Comparison of ENCODE assay signal across 7 mouse cellular contexts in the genomic region with DNA sequence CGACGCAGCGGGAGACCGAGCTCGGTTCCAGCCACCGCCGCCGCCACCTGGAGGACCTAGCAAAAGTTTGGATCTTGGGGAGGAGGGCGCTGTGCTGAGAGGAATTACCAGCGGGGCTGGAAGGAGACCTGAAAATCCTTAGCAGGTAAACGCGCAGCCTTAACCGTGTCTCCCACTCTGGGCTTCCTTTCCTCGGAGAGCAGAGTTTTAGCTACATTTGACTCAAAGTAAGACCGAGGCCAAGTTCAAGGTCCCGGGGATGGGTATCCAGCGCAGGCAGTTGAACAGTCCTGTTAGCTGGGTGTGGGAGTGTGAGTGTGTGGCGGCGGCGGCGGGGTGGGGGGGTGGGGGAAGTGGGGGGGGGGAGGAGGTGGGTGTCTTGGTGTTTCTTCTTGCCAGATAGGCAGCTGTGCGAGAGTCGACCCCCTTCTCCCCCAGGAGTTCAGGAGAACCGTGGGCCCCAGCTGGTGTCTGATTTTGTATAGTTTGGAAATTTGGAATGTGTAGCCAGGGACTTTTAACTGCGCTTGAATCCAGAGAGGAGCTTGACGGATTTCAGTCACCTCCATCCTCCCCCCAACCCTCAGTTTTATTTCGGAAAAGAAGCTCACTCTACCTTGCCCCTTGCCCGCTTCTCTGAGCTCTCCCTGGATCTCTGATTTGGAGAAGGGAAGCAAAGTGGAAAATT. TPM values are rescaled to one million over a fixed set of nuclear protein-coding genes. Genes with fewer than 3 reads are reported as not detected.
DNase-seq lines count a peak whose midpoint lies in the region; ATAC-seq and TF ChIP-seq lines count a peak whose summit lies in the region.

No protein-coding gene starts in this region.

- peak overlapping the region; percentile 71 for H3K27ac ChIP-seq in embryonic fibroblast, embryonic 13.5 days (ENCODE audit: insufficient read depth, low read length)
- peak overlapping the region; percentile 21; the same call in 1 of the 2 replicates for H3K27ac ChIP-seq in intestine, postnatal 0 days (ENCODE audit: low read depth, low read length)
- peak overlapping the region; percentile 94 for H3K27ac ChIP-seq in neural tube, embryonic 15.5 days (replicated peaks)

- TF ChIP-seq CTCF in embryonic fibroblast, embryonic 13.5 days (IDR thresholded peaks at IDR 0.05; ENCODE audit: borderline replicate concordance, insufficient read depth, low read length), result no peak
- no peak; the same call in 1 of the 2 replicates for TF ChIP-seq CTCF in intestine, postnatal 0 days (IDR thresholded peaks at IDR 0.05; ENCODE audit: low read depth)

- no peak for TF ChIP-seq POLR2A in embryonic fibroblast, embryonic 13.5 days (IDR thresholded peaks at IDR 0.05; ENCODE audit: low read depth, low read length)

- ATAC-seq in megakaryocyte, adult 5-6 weeks (ENCODE audit: poor library complexity, severe bottlenecking), result no peak
- ATAC-seq in intestine, postnatal 0 days, result 0 out of 2 replicates have a peak, but pooled peaks have one; percentile 10
- ATAC-seq in neural tube, embryonic 15.5 days (ENCODE audit: low FRiP score), result peak; percentile 14; the same call in 1 of the 2 replicates
- ATAC-seq in erythroid progenitor cell, adult 5-6 weeks (replicated peaks; ENCODE audit: low FRiP score, poor library complexity, severe bottlenecking), result no peak

- H3K36me3 ChIP-seq in megakaryocyte, embryonic 14.5 days (replicated peaks; ENCODE audit: low read length), result no peaks in the 10 kb centered on the region
- H3K36me3 ChIP-seq in intestine, postnatal 0 days (ENCODE audit: control insufficient read depth, insufficient read depth), result no peaks in the 10 kb centered on the region
- no peaks in the 10 kb centered on the region for H3K36me3 ChIP-seq in neural tube, embryonic 15.5 days

- H3K9me3 ChIP-seq in megakaryocyte, embryonic 14.5 days, result no peaks in the 10 kb centered on the region
- no peaks in the 10 kb centered on the region for H3K9me3 ChIP-seq in intestine, postnatal 0 days (ENCODE audit: control insufficient read depth)
- no peaks in the 10 kb centered on the region for H3K9me3 ChIP-seq in neural tube, embryonic 15.5 days (replicated peaks)

- H3K4me2 ChIP-seq in intestine, postnatal 0 days (replicated peaks; ENCODE audit: low read depth), result peak overlapping the region; percentile 94
- H3K4me2 ChIP-seq in neural tube, embryonic 15.5 days, result peak overlapping the region; percentile 82

- H3K4me3 ChIP-seq in megakaryocyte, embryonic 14.5 days (replicated peaks), result peak overlapping the region; percentile 91
- H3K4me3 ChIP-seq in embryonic fibroblast, embryonic 13.5 days (ENCODE audit: insufficient read depth, low read length), result peak overlapping the region; percentile 80
- H3K4me3 ChIP-seq in intestine, postnatal 0 days (ENCODE audit: low read depth, low read length), result peak overlapping the region; percentile 71
- H3K4me3 ChIP-seq in neural tube, embryonic 15.5 days (replicated peaks), result peak overlapping the region; percentile 89

- H3K9ac ChIP-seq in intestine, postnatal 0 days (ENCODE audit: low read depth, low read length), result peak overlapping the region; percentile 45
- H3K9ac ChIP-seq in neural tube, embryonic 15.5 days (replicated peaks), result peak overlapping the region; percentile 84

- DNase-seq in thymus, adult 18-20 months, result no peak

- 2% methylated on average over 25 of the region's 28 CpGs for WGBS in intestine, postnatal 0 days
- WGBS in neural tube, embryonic 15.5 days, result 0% methylated on average over 27 of the region's 28 CpGs

- H3K27me3 ChIP-seq in megakaryocyte, embryonic 14.5 days (replicated peaks), result peaks cover 76% of the 10 kb centered on the region
- peaks cover 44% of the 10 kb centered on the region for H3K27me3 ChIP-seq in intestine, postnatal 0 days (replicated peaks; ENCODE audit: control insufficient read depth, insufficient read depth, low read length)
- no peaks in the 10 kb centered on the region for H3K27me3 ChIP-seq in neural tube, embryonic 15.5 days (replicated peaks)

- peaks cover 37% of the 10 kb centered on the region for H3K4me1 ChIP-seq in megakaryocyte, embryonic 14.5 days
- H3K4me1 ChIP-seq in embryonic fibroblast, embryonic 13.5 days (ENCODE audit: control insufficient read depth, insufficient read depth, low read length), result no peaks in the 10 kb centered on the region
- 0 out of 2 replicates have a peak, but pooled peaks cover 5% of the 10 kb centered on the region for H3K4me1 ChIP-seq in intestine, postnatal 0 days (replicated peaks; ENCODE audit: control insufficient read depth, insufficient read depth, low read length)
- peaks cover 41% of the 10 kb centered on the region for H3K4me1 ChIP-seq in neural tube, embryonic 15.5 days

RNA-seq across cellular contexts. Expression of a gene that starts 4.0 kb away (rescaled TPM):
- polyA plus RNA-seq in megakaryocyte, embryonic 14.5 days (2012; ENCODE audit: insufficient read depth, low replicate concordance), result 0.26 TPM in 1 of 2 replicates, not detected in the other
- 0.02 TPM in 2 replicates for total RNA-seq in megakaryocyte, adult 5-6 weeks (2015)
- total RNA-seq in megakaryocyte, adult 5-6 weeks (2017), result not detected in 2 replicates
- 90.6 and 94.9 TPM in 2 replicates for polyA plus RNA-seq in embryonic fibroblast, embryonic 13.5 days (2011; ENCODE audit: insufficient read length, low read depth, missing spikeins)
- polyA plus RNA-seq in intestine, postnatal 0 days (2015; fragmentation: Nextera tagmentation; extraction: Ambion mirVana), result 2.8 and 3.5 TPM in 2 replicates
- polyA plus RNA-seq in neural tube, embryonic 15.5 days (2015; fragmentation: Nextera tagmentation; extraction: Ambion mirVana), result 23.7 and 25.5 TPM in 2 replicates
- total RNA-seq in erythroid progenitor cell, adult 5-6 weeks (2015; ENCODE audit: low replicate concordance), result 0.42 TPM in 1 of 2 replicates, not detected in the other
- total RNA-seq in erythroid progenitor cell, adult 5-6 weeks (2017; ENCODE audit: low replicate concordance), result not detected in 2 replicates

Comparison
In these comparisons a context has a peak if more than half of its experiments do, and no peak if none do; other contexts are left out.
1. ATAC-seq: peak in intestine, postnatal 0 days (single experiment) and neural tube, embryonic 15.5 days (single experiment); none in megakaryocyte, adult 5-6 weeks (single experiment) and erythroid progenitor cell, adult 5-6 weeks (single experiment).
2. H3K27ac ChIP-seq: peak in every context shown above with its lines; median percentile 94 in neural tube, embryonic 15.5 days; 71 in embryonic fibroblast, embryonic 13.5 days; 21 in intestine, postnatal 0 days.
3. Peak in every context shown above with its lines, with median percentiles within 50 percentile points of each other: H3K4me3 ChIP-seq.